Mouse (Mus musculus) heart, embryonic 11.5 days (tissue): Measurements from ENCODE around the gene Depp1. TPM values are rescaled to one million over a fixed set of nuclear protein-coding genes. Genes with fewer than 3 reads are reported as not detected.

Experiments
- ATAC-seq: fragments of 200-750 bp; cut with Nextera tagmentation; replicated peaks from 2 replicates; pipeline ENCODE4 v1.8.0; 2017; ENCODE audit warnings: moderate library complexity; ENCODE audit not compliant: insufficient number of reproducible peaks, low FRiP score, low TSS enrichment
- H3K27ac ChIP-seq: fragments of 300-500 bp; sonication (generic); 2 replicates; pipeline ENCODE4 v1.5.1; 2014; ENCODE audit warnings: mild to moderate bottlenecking, low read depth, low read length
- H3K27me3 ChIP-seq: fragments of 300-500 bp; sonication (generic); 2 replicates; pipeline ENCODE4 v1.6.1; 2014; ENCODE audit warnings: mild to moderate bottlenecking, low read length, mixed read lengths; ENCODE audit not compliant: control insufficient read depth, insufficient read depth
- H3K36me3 ChIP-seq: fragments of 300-500 bp; sonication (generic); 2 replicates; pipeline ENCODE4 v1.6.1; 2014; ENCODE audit warnings: mild to moderate bottlenecking, low read length, moderate library complexity, mixed read lengths; ENCODE audit not compliant: control insufficient read depth, insufficient read depth
- H3K4me1 ChIP-seq: fragments of 300-500 bp; sonication (generic); 2 replicates; pipeline ENCODE4 v1.6.1; 2014; ENCODE audit warnings: low read length; ENCODE audit not compliant: control insufficient read depth, insufficient read depth
- H3K4me2 ChIP-seq: fragments of 300-500 bp; sonication (generic); 2 replicates; pipeline ENCODE4 v1.6.1; 2014; ENCODE audit warnings: mild to moderate bottlenecking, moderate library complexity
- H3K4me3 ChIP-seq: fragments of 300-500 bp; sonication (generic); 2 replicates; pipeline ENCODE4 v1.5.1; 2014; ENCODE audit warnings: low read depth, low read length
- H3K9ac ChIP-seq: fragments of 300-500 bp; sonication (generic); 2 replicates; pipeline ENCODE4 v1.6.1; 2014; ENCODE audit warnings: mild to moderate bottlenecking, low read depth, low read length, moderate library complexity
- H3K9me3 ChIP-seq: fragments of 300-500 bp; sonication (generic); replicated peaks from 2 replicates; pipeline ENCODE4 v1.6.1; 2016; ENCODE audit warnings: low read length; ENCODE audit not compliant: control insufficient read depth
- WGBS: fragments of 180-500 bp; shearing (Covaris S2); extraction: QIAGEN DNeasy Blood & Tissue Kit; methylation state at CpG from one replicate; pipeline ENCODE4 v1.1.7; 2014; ENCODE audit not compliant: insufficient replicate concordance; 5-methylcytosine and 5-hydroxymethylcytosine counted together
- microRNA-seq: library from miRNA; unstranded; fragments of <30 nt; microRNA quantifications from one replicate; pipeline ENCODE4, GENCODE M21; 2016; ENCODE audit warnings: borderline number of aligned reads
- polyA plus RNA-seq: library from polyadenylated mRNA; unstranded; fragments of >200 nt; fragmentation: Nextera tagmentation; extraction: Ambion mirVana; gene quantifications from 2 replicates; pipeline ENCODE4 v1.2.1, GENCODE M21; 2014

The Depp1 gene
- polyA plus RNA-seq, 1 experiment from 2014 or later = 5.9 TPM

GRCm38 (mm10) chr6:116682317-116682716 lies 31.9 kb downstream of the Depp1 start:
- Histone ChIP-seq H3K27ac (no peak overlapping the region), H3K4me2 (no peak overlapping the region), H3K9ac (no peak overlapping the region), H3K4me3 (no peak overlapping the region), H3K36me3 (no peaks in the 10 kb centered on the region), H3K4me1 (peaks cover 10% of the 10 kb centered on the region; the same call in 1 of the 2 replicates), H3K27me3 (no peaks in the 10 kb centered on the region), H3K9me3 (no peaks in the 10 kb centered on the region)
- 33% methylated on average over 6 of the region's 6 CpGs for WGBS
- no peak for ATAC-seq

- Histone ChIP-seq H3K9me3 (no peaks in the 10 kb centered on the region), H3K27me3 (no peaks in the 10 kb centered on the region), H3K36me3 (no peaks in the 10 kb centered on the region), H3K27ac (no peak overlapping the region), H3K9ac (no peak overlapping the region), H3K4me3 (no peak overlapping the region), H3K4me1 (no peaks in the 10 kb centered on the region), H3K4me2 (no peak overlapping the region)
- 74% methylated on average over 4 of the region's 4 CpGs for WGBS
- no peak for ATAC-seq
Measured at GRCm38 (mm10) chr6:116693639-116694038, 43.2 kb downstream of the Depp1 start.

- no peak overlapping the region for H3K9ac ChIP-seq
- no peaks in the 10 kb centered on the region for H3K36me3 ChIP-seq
- 69% methylated on average over 3 of the region's 3 CpGs for WGBS
- no peak for ATAC-seq
- H3K4me2 ChIP-seq = no peak overlapping the region
- no peaks in the 10 kb centered on the region for H3K4me1 ChIP-seq
- H3K9me3 ChIP-seq = no peaks in the 10 kb centered on the region
- H3K27ac ChIP-seq = no peak overlapping the region
- no peaks in the 10 kb centered on the region for H3K27me3 ChIP-seq
- H3K4me3 ChIP-seq = no peak overlapping the region
Measured at GRCm38 (mm10) chr6:116694346-116694745, 43.9 kb downstream of the Depp1 start.

GRCm38 (mm10) chr6:116697413-116697812 lies 47.0 kb downstream of the Depp1 start:
- Histone ChIP-seq H3K9ac (no peak overlapping the region), H3K36me3 (no peaks in the 10 kb centered on the region)
- WGBS = 56% methylated on average over 2 of the region's 2 CpGs

GRCm38 (mm10) chr6:116697896-116698425 lies 47.6 kb downstream of the Depp1 start:
- ATAC-seq = no peak
- Histone ChIP-seq H3K4me3 (no peak overlapping the region), H3K27me3 (no peaks in the 10 kb centered on the region), H3K9ac (no peak overlapping the region), H3K4me2 (no peak overlapping the region), H3K9me3 (no peaks in the 10 kb centered on the region), H3K36me3 (no peaks in the 10 kb centered on the region), H3K27ac (no peak overlapping the region), H3K4me1 (no peaks in the 10 kb centered on the region)
- WGBS = 79% methylated on average over 4 of the region's 4 CpGs

More at GRCm38 (mm10) chr6:116697413-116697812, 47.0 kb downstream of the Depp1 start:
- H3K4me2 ChIP-seq = no peak overlapping the region
- H3K27ac ChIP-seq = no peak overlapping the region
- no peaks in the 10 kb centered on the region for H3K4me1 ChIP-seq
- H3K9me3 ChIP-seq = no peaks in the 10 kb centered on the region
- H3K4me3 ChIP-seq = no peak overlapping the region
- ATAC-seq = no peak
- no peaks in the 10 kb centered on the region for H3K27me3 ChIP-seq

GRCm38 (mm10) chr6:116700821-116701220 lies 50.4 kb downstream of the Depp1 start:
- no peaks in the 10 kb centered on the region for H3K36me3 ChIP-seq
- no peak overlapping the region for H3K4me3 ChIP-seq
- H3K27me3 ChIP-seq = no peaks in the 10 kb centered on the region
- H3K4me2 ChIP-seq = no peak overlapping the region
- no peak overlapping the region for H3K27ac ChIP-seq
- H3K9ac ChIP-seq = no peak overlapping the region
- H3K4me1 ChIP-seq = no peaks in the 10 kb centered on the region
- ATAC-seq = no peak
- H3K9me3 ChIP-seq = no peaks in the 10 kb centered on the region

Small RNAs within 50 kb of the gene (microRNA-seq; reads per million reads assigned to microRNA genes)
- gene Mir7043 = 0.54 reads per million

Other genes with a start within 250 kb of the Depp1 start
- 2.7 and 4.3 TPM in 2 replicates for gene Alox5, start 189.4 kb upstream of the Depp1 start, polyA plus RNA-seq
- gene Olfr211, start 161.5 kb upstream of the Depp1 start, polyA plus RNA-seq = not detected in 2 replicates
- gene Olfr212, start 144.1 kb upstream of the Depp1 start, polyA plus RNA-seq = 0.17 TPM in 1 of 2 replicates, not detected in the other
- not detected in 2 replicates for gene Olfr213, start 112.2 kb upstream of the Depp1 start, polyA plus RNA-seq
- gene Gm5580, start 99.5 kb upstream of the Depp1 start, polyA plus RNA-seq = 0.39 TPM in 2 replicates
- gene Olfr214, start 96.4 kb upstream of the Depp1 start, polyA plus RNA-seq = not detected in 2 replicates
- gene Olfr215, start 66.4 kb upstream of the Depp1 start, polyA plus RNA-seq = not detected in 2 replicates
- 104 and 106 TPM in 2 replicates for gene Zfp422, start 21.6 kb upstream of the Depp1 start, polyA plus RNA-seq
- 5.7 and 6.9 TPM in 2 replicates for gene Rassf4, start 23.3 kb downstream of the Depp1 start, polyA plus RNA-seq
- gene Tmem72, start 66.3 kb downstream of the Depp1 start, polyA plus RNA-seq = 0.06 TPM in 2 replicates